Mouse (Mus musculus) heart, adult 2 months (tissue): Measurements from ENCODE around the gene Slc4a11. TPM values are rescaled to one million over a fixed set of nuclear protein-coding genes. Genes with fewer than 3 reads are reported as not detected.

ENCODE experiments used
- DNase-seq, 2 experiments: peaks; one replicate each; pipeline ENCODE4 v3.0.0; 2021
- H3K27ac ChIP-seq: fragments of 200-600 bp; 2 replicates; pipeline ENCODE4 v1.8.1; 2022
- H3K27me3 ChIP-seq: fragments of 200-500 bp; 2 replicates; pipeline ENCODE4 v1.6.1; 2012; ENCODE audit warnings: mild to moderate bottlenecking, low read length, inconsistent platforms, mixed read lengths; ENCODE audit not compliant: control insufficient read depth, insufficient read depth
- H3K36me3 ChIP-seq: fragments of 200-500 bp; 2 replicates; pipeline ENCODE4 v1.6.1; 2012; ENCODE audit warnings: low read length, inconsistent platforms; ENCODE audit not compliant: control insufficient read depth, insufficient read depth
- H3K4me1 ChIP-seq: fragments of 200-500 bp; 2 replicates; pipeline ENCODE4 v1.6.1; 2011; ENCODE audit warnings: low read length; ENCODE audit not compliant: control insufficient read depth, insufficient read depth
- H3K4me3 ChIP-seq: fragments of 200-600 bp; 2 replicates; pipeline ENCODE4 v1.8.1; 2022
- H3K79me2 ChIP-seq: fragments of 200-500 bp; replicated peaks from 2 replicates; pipeline ENCODE4 v1.6.1; 2012; ENCODE audit warnings: mild to moderate bottlenecking, inconsistent platforms, low read length, moderate library complexity, mixed read lengths; ENCODE audit not compliant: control insufficient read depth, insufficient read depth
- H3K9ac ChIP-seq: fragments of 200-500 bp; 2 replicates; pipeline ENCODE4 v1.6.1; 2012; ENCODE audit warnings: low read depth, mild to moderate bottlenecking, control low read depth, inconsistent platforms, low read length, mixed read lengths
- CTCF ChIP-seq: fragments of 200-600 bp; IDR thresholded peaks from 2 replicates; pipeline ENCODE4 v1.8.1; 2022; ENCODE audit warnings: antibody characterized with exemption, mild to moderate bottlenecking, moderate library complexity
- EP300 ChIP-seq: fragments of 200-500 bp; IDR thresholded peaks from 2 replicates; pipeline ENCODE4 v1.6.1; 2011; ENCODE audit warnings: low read depth, low read length, control low read depth; ENCODE audit not compliant: insufficient read depth
- POLR2A ChIP-seq: fragments of 200-500 bp; IDR thresholded peaks from 2 replicates; pipeline ENCODE4 v1.6.1; 2011; ENCODE audit warnings: mild to moderate bottlenecking, low read depth, low read length, control low read depth; ENCODE audit not compliant: insufficient read depth
- WGBS: fragments of 180-500 bp; shearing (Covaris S2); methylation state at CpG from one replicate; pipeline ENCODE4 v1.1.7; 2018; 5-methylcytosine and 5-hydroxymethylcytosine counted together
- intact Hi-C: fragments of 180-260 bp; cut with DNase I; formaldehyde crosslinking; loops from one replicate; pipeline ENCODE4 v1.15.1; 2025
- polyA plus RNA-seq: library from polyadenylated mRNA; depleted of rRNA; stranded (reverse); fragments of >200 nt; gene quantifications from 2 replicates; pipeline ENCODE4 v1.2.3, GENCODE M21; 2012
- total RNA-seq, 2 experiments: library from RNA; stranded (reverse); gene quantifications; 2 replicates each; pipeline ENCODE4 v1.2.3; 2021

Gene Slc4a11
- total and polyA plus RNA-seq, 3 experiments: 0.10 to 0.37 (median 0.14) TPM

DNA sequence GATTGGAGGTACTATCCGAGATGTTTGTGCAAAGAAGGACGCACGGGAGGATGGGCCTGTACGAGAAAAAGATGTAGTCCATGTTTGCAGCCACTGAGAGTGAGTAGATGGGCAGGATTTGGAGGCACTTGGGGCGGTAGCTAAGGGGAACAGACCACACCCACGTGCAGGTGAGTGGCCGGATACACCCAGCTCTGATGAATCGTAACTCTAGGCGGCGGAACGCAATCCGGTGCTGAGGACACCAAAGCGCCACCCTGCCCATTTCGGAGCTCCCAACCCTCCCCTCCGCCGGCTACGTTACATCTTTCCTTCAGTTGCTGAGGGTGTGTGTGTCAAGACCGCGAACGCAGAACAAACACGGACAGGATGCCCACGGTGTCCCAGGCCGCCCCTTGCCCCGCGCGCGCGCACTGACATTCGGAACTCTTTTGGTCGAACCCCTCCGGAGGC, 593 bp downstream of the Slc4a11 start:
- DNase-seq: no peak
- TF ChIP-seq POLR2A (no peak), EP300 (no peak), CTCF (no peak)
- 3% methylated on average over 31 of the region's 31 CpGs for WGBS
- intact Hi-C loops: no loop called here
- Histone ChIP-seq H3K36me3 (no peaks in the 10 kb centered on the region), H3K4me1 (no peaks in the 10 kb centered on the region), H3K79me2 (no peaks in the 10 kb centered on the region), H3K9ac (peak overlapping the region; percentile 54), H3K27ac (no peak overlapping the region), H3K27me3 (peaks cover 2% of the 10 kb centered on the region; the same call in 1 of the 2 replicates), H3K4me3 (peak overlapping the region; percentile 57)

DNA sequence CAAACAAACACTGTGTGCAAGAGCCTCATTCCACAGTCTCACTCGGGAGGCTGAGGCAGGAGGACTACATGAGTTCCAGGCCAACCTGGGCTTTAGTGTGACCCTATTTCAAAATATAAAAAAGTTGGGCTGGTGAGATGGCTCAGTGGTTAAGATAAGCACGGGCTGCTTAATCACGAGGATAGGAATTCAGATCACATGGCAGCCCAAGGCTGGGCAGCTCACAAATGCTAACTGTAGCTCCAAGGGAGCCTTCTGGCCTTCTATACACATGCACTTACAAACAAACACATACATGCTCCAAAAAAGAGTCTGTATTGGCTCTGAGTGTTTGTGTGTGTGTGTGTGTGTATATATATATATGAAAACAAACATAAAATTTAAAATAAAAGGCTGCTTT, 3.8 kb downstream of the Slc4a11 start:
- Histone ChIP-seq H3K27ac (no peak overlapping the region), H3K27me3 (peaks cover 2% of the 10 kb centered on the region; the same call in 1 of the 2 replicates), H3K4me1 (no peaks in the 10 kb centered on the region), H3K9ac (no peak overlapping the region), H3K36me3 (no peaks in the 10 kb centered on the region), H3K79me2 (no peaks in the 10 kb centered on the region), H3K4me3 (no peak overlapping the region)
- TF ChIP-seq EP300 (no peak), CTCF (no peak), POLR2A (no peak)
- WGBS: 54% methylated on average over 3 of the region's 3 CpGs
- DNase-seq: no peak
- intact Hi-C loops: no loop called here

DNA sequence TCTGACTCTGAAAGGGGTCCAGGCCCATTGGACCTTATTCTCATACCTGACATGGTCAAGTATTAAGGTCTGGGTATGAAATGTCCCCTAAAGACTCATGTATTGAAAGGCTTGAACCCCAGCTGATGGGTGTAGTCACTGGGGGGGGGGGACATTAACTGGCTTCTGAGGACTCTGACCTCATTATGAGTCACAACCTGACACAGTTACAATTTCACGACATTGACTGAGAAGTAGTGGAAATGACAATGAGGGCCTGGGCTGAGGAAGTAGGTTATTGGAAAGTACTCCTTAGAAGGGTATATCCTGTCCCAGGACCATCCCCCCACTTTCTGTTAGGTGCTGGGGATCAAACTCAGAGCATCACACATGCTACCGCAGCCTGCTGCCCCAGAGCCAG, 8.3 kb downstream of the Slc4a11 start:
- Histone ChIP-seq H3K27me3 (no peaks in the 10 kb centered on the region), H3K36me3 (no peaks in the 10 kb centered on the region), H3K4me3 (no peak overlapping the region), H3K4me1 (no peaks in the 10 kb centered on the region), H3K9ac (no peak overlapping the region), H3K79me2 (no peaks in the 10 kb centered on the region), H3K27ac (no peak overlapping the region)
- no peak for TF ChIP-seq POLR2A
- no peak for TF ChIP-seq EP300
- no peak for TF ChIP-seq CTCF
- intact Hi-C loops: no loop called here
- WGBS: 59% methylated on average over 2 of the region's 2 CpGs
- DNase-seq: no peak

DNA sequence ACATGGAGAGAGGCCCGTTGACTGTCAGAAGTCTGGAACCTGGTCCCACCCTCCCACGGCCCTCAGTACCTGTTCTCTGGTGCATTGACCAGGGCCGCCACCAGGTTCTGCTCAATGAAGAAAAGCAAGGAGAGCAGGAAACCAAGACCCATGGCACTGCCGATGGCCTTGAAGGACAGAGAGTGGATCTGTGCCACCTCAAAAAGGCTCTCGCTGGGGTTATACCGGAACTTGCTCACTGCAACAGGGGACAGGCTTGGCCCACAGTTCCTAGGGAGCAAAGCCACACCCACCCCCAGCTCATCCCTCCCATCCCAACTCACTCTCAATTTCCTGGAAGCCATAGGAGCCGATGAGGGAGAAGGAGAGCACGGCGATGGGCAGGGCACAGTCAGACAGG, 11.9 kb downstream of the Slc4a11 start:
- no peak overlapping the region for H3K27ac ChIP-seq
- no peaks in the 10 kb centered on the region for H3K4me1 ChIP-seq
- H3K4me3 ChIP-seq: no peak overlapping the region
- no peaks in the 10 kb centered on the region for H3K27me3 ChIP-seq
- TF ChIP-seq POLR2A (no peak), CTCF (no peak), EP300 (no peak)
- H3K36me3 ChIP-seq: no peaks in the 10 kb centered on the region
- WGBS: 78% methylated on average over 9 of the region's 9 CpGs
- no peak overlapping the region for H3K9ac ChIP-seq
- DNase-seq: no peak
- H3K79me2 ChIP-seq: no peaks in the 10 kb centered on the region
- intact Hi-C loops: no loop called here

DNA sequence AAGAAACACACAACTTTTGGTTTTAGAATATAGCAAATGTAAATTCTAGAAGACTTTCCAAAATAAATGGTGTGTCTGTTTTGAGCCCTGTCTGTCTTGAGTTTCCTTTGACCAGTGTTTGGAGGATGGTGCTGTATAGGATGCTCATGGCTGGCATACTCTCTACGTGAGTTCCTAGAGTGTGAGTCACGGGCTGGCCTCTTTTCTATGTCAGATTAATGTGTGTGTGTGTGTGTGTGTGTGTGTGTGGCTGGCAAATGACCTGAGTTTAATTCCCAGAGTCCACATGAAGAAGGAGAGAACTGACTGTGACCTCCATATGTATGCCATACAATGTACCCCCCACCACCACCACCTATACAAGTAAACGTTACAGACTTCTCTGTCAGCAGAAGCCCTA, 15.8 kb downstream of the Slc4a11 start:
- Histone ChIP-seq H3K79me2 (no peaks in the 10 kb centered on the region), H3K27me3 (no peaks in the 10 kb centered on the region), H3K27ac (no peak overlapping the region), H3K4me3 (no peak overlapping the region), H3K9ac (no peak overlapping the region), H3K36me3 (no peaks in the 10 kb centered on the region), H3K4me1 (no peaks in the 10 kb centered on the region)
- 75% methylated on average over 3 of the region's 3 CpGs for WGBS
- TF ChIP-seq EP300 (no peak), POLR2A (no peak), CTCF (no peak)
- intact Hi-C loops: no loop called here
- no peak for DNase-seq

DNA sequence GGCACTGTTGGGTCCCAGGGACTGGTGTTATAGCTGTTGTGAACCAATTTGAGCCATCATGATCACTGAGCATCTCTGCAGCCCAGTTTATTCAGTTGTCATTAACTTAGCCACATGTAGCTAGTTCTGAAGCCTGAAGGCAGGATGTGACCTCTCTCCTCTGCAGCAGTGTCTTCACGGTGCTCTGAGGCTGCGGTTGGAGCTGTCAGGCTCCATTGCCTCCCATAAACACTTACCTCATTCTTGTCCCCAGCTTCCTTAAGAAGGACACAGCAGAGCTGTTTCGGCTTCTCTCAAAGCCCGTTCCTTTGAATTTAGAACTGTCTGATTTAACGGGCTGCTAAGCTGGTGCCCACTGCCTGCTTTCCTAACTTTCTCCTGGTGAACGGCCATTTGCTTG, 17.4 kb downstream of the Slc4a11 start:
- no peaks in the 10 kb centered on the region for H3K27me3 ChIP-seq
- no peak for TF ChIP-seq POLR2A
- TF ChIP-seq CTCF: no peak
- TF ChIP-seq EP300: no peak
- intact Hi-C loops: no loop called here
- no peaks in the 10 kb centered on the region for H3K79me2 ChIP-seq
- no peak for DNase-seq
- H3K4me1 ChIP-seq: no peaks in the 10 kb centered on the region
- H3K36me3 ChIP-seq: no peaks in the 10 kb centered on the region
- H3K9ac ChIP-seq: no peak overlapping the region
- WGBS: 94% methylated on average over 6 of the region's 6 CpGs
- no peak overlapping the region for H3K4me3 ChIP-seq
- no peak overlapping the region for H3K27ac ChIP-seq

DNA sequence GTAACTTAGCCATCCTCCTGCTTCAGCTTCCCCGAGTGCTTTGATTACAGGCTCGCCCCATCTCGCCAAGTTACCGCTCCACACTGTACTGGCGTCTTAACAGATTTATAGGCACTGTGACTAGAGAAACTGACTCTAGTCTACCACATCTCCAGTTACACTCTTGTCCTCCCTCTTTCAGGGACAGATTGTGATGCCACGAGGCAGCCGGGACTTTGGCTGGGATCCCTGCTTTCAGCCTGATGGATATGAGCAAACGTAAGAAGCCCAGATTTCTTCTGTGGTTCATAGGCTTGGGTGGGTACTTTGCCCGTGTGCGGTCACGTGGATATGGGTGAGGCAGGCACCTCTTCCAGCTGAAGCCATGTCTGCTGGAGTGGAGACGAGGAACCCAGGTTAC, 18.2 kb downstream of the Slc4a11 start:
- Histone ChIP-seq H3K79me2 (no peaks in the 10 kb centered on the region), H3K4me3 (no peak overlapping the region), H3K4me1 (no peaks in the 10 kb centered on the region), H3K27me3 (no peaks in the 10 kb centered on the region), H3K9ac (no peak overlapping the region), H3K36me3 (no peaks in the 10 kb centered on the region), H3K27ac (no peak overlapping the region)
- WGBS: 95% methylated on average over 12 of the region's 12 CpGs
- TF ChIP-seq POLR2A (no peak), CTCF (no peak), EP300 (no peak)
- DNase-seq: no peak
- intact Hi-C loops: no loop called here
